Mouse (Mus musculus) spleen, adult 10 weeks (tissue): Measurements from ENCODE around the gene Pin4. TPM values are rescaled to one million over a fixed set of nuclear protein-coding genes. Genes with fewer than 3 reads are reported as not detected.

Source experiments
- polyA plus RNA-seq: library from polyadenylated mRNA; stranded (reverse); fragments of 350-450 nt; fragmentation: Illumina TruSeq; extraction: RNeasy Lipid Tissue Mini Kit (QIAGEN cat#74804); gene quantifications from one replicate; pipeline ENCODE4 v1.2.3, GENCODE M21; 2015; ENCODE audit warnings: low replicate concordance; ENCODE audit not compliant: insufficient read depth

Pin4 gene
- polyA plus RNA-seq = 129 TPM

GRCm38 (mm10) chrX:102119042-102119864, at the start of gene Pin4:
Pin4 (plus strand) TSS chrX:102119447.

GRCm38 (mm10) chrX:102070591-102071471, 48.4 kb upstream of the Pin4 start, which contains the start of gene Rtl5:
Rtl5 (minus strand) TSS chrX:102071304.

GRCm38 (mm10) chrX:102156618-102157422, 37.6 kb downstream of the Pin4 start, which contains the start of gene Ercc6l:
Ercc6l (minus strand) TSS chrX:102157091.

Other genes with a start within 250 kb of the Pin4 start
- gene Rtl5, start 48.1 kb upstream of the Pin4 start, polyA plus RNA-seq = 6.5 TPM
- gene Ercc6l, start 37.6 kb downstream of the Pin4 start, polyA plus RNA-seq = 6.2 TPM
- 5,156 TPM for gene Rps4x, start 69.9 kb downstream of the Pin4 start, polyA plus RNA-seq
- gene Cited1, start 132.7 kb downstream of the Pin4 start, polyA plus RNA-seq = not detected